Comparison of ENCODE assay signal across 24 mouse cellular contexts in the genomic region with DNA sequence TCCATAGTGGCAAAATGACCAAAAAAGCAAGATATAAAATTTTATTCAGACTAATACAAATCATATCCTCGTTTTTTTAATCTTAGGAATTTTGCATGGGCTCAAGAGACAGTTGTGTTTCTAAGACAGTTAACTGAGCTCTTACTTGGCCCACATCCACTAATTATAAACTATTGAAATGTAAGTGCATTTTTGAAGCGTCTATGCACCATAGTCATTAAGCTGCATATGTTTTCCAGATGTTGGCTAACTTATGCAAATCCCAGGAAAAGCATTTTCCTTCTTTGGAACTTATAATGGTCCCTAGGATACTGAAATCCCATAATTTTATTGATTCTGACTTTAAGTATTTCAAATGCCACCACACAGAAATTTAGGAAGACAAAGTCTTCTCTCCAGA.
DNase-seq lines count a peak whose midpoint lies in the region; ATAC-seq and TF ChIP-seq lines count a peak whose summit lies in the region.
"Had no signal": no experiment of that assay in that cellular context is flagged by ENCODE, and none has a peak within 500 bp of the region (broad histone marks: within the 10 kb centered on the region; RNA-seq: fewer than 3 reads in every experiment).

No protein-coding gene starts in this region.

- H3K4me3 ChIP-seq in lung, embryonic 14.5 days (ENCODE audit: low read depth, low read length) = no peak overlapping the region
- H3K4me3 ChIP-seq in embryonic facial prominence, embryonic 14.5 days (ENCODE audit: low read depth, low read length) = no peak overlapping the region
- H3K4me3 ChIP-seq in limb, embryonic 10.5 days = no peak overlapping the region
- H3K4me3 ChIP-seq: forebrain, embryonic 12.5 days; heart, adult 2 months; heart, embryonic 15.5 days; hindbrain, embryonic 13.5 days; intestine, embryonic 15.5 days had no signal

- no peaks in the 10 kb centered on the region for H3K27me3 ChIP-seq in lung, embryonic 14.5 days (ENCODE audit: insufficient read depth, low read length)
- H3K27me3 ChIP-seq in embryonic facial prominence, embryonic 14.5 days (replicated peaks; ENCODE audit: control insufficient read depth, insufficient read depth, low read length) = no peaks in the 10 kb centered on the region
- no peaks in the 10 kb centered on the region for H3K27me3 ChIP-seq in limb, embryonic 10.5 days (ENCODE audit: low read depth, poor library complexity, severe bottlenecking)
- H3K27me3 ChIP-seq: forebrain, embryonic 12.5 days; heart, embryonic 15.5 days; hindbrain, embryonic 13.5 days; intestine, embryonic 15.5 days had no signal

- no peak overlapping the region for H3K4me2 ChIP-seq in lung, embryonic 14.5 days
- no peak overlapping the region for H3K4me2 ChIP-seq in embryonic facial prominence, embryonic 14.5 days (ENCODE audit: low read depth, low read length)
- H3K4me2 ChIP-seq: forebrain, embryonic 12.5 days; heart, embryonic 11.5 days; heart, embryonic 15.5 days; hindbrain, embryonic 13.5 days; intestine, embryonic 15.5 days had no signal

- ATAC-seq in lung, embryonic 14.5 days (ENCODE audit: insufficient read depth) = no peak; the same call in 1 of the 2 replicates
- ATAC-seq in embryonic facial prominence, embryonic 14.5 days (ENCODE audit: low read depth) = peak; percentile 63; the same call in 1 of the 2 replicates
- ATAC-seq: CD4-positive, CD25-positive, alpha-beta regulatory T cell, adult 4 months; forebrain, postnatal 0 days; hindbrain, postnatal 0 days; intestine, embryonic 15.5 days had no signal

- peak; percentile 77 for DNase-seq in lung, embryonic 14.5 days
- no peak for DNase-seq in lung, postnatal 25 days (ENCODE audit: low spot score)
- peak; percentile 61 for DNase-seq in NIH3T3 (ENCODE audit: low read depth)
- DNase-seq in embryonic facial prominence, embryonic 14.5 days (ENCODE audit: low spot score) = peak; percentile 94
- no peak for DNase-seq in limb, embryonic 10.5 days (ENCODE audit: low spot score)
- DNase-seq in cerebellum, adult 8-10 months = no peak
- no peak for DNase-seq in left cerebral cortex, adult 9 months (ENCODE audit: low spot score in 2 of 2)
- DNase-seq: adrenal gland, postnatal 10 days; B cell, adult 2 months; cerebellum, adult 11-12 months; cerebellum, adult 9-11 months; cerebellum, postnatal 36 days; forebrain, postnatal 0 days; gastrocnemius, postnatal 14 days; heart, adult 2 months; heart, postnatal 14 days had no signal

- no peak for TF ChIP-seq CTCF in lung, embryonic 14.5 days (IDR thresholded peaks at IDR 0.05; ENCODE audit: low read depth)

- WGBS in lung, embryonic 14.5 days = 37% methylated on average over 2 of the region's 2 CpGs
- WGBS in embryonic facial prominence, embryonic 14.5 days = 19% methylated on average over 2 of the region's 2 CpGs
- WGBS in limb, embryonic 10.5 days = 47% methylated on average over 2 of the region's 2 CpGs

- no peaks in the 10 kb centered on the region; the same call in 1 of the 2 replicates for H3K9me3 ChIP-seq in lung, embryonic 14.5 days (ENCODE audit: low read depth, low read length)
- H3K9me3 ChIP-seq in embryonic facial prominence, embryonic 14.5 days (ENCODE audit: control insufficient read depth, low read length) = no peaks in the 10 kb centered on the region
- H3K9me3 ChIP-seq in limb, embryonic 10.5 days (replicated peaks) = no peaks in the 10 kb centered on the region
- H3K9me3 ChIP-seq: forebrain, embryonic 12.5 days; G1E; heart, embryonic 15.5 days; hindbrain, embryonic 13.5 days; intestine, embryonic 15.5 days had no signal

- H3K4me1 ChIP-seq in lung, embryonic 14.5 days (ENCODE audit: insufficient read depth) = no peaks in the 10 kb centered on the region
- peaks cover 15% of the 10 kb centered on the region for H3K4me1 ChIP-seq in embryonic facial prominence, embryonic 14.5 days (ENCODE audit: control insufficient read depth, insufficient read depth, low read length)
- H3K4me1 ChIP-seq in limb, embryonic 10.5 days = peaks cover 13% of the 10 kb centered on the region
- H3K4me1 ChIP-seq: heart, embryonic 15.5 days; hindbrain, embryonic 13.5 days; intestine, embryonic 15.5 days had no signal

- H3K36me3 ChIP-seq in lung, embryonic 14.5 days (ENCODE audit: insufficient read depth) = no peaks in the 10 kb centered on the region
- no peaks in the 10 kb centered on the region for H3K36me3 ChIP-seq in embryonic facial prominence, embryonic 14.5 days (ENCODE audit: control insufficient read depth, insufficient read depth, low read length)
- no peaks in the 10 kb centered on the region for H3K36me3 ChIP-seq in limb, embryonic 10.5 days
- H3K36me3 ChIP-seq: forebrain, embryonic 12.5 days; G1E; heart, embryonic 15.5 days; hindbrain, embryonic 13.5 days; intestine, embryonic 15.5 days had no signal

- no peak overlapping the region for H3K9ac ChIP-seq in lung, embryonic 14.5 days
- no peak overlapping the region for H3K9ac ChIP-seq in embryonic facial prominence, embryonic 14.5 days (ENCODE audit: low read depth, low read length)
- H3K9ac ChIP-seq: forebrain, embryonic 12.5 days; forebrain, postnatal 0 days; heart, embryonic 15.5 days; hindbrain, embryonic 13.5 days; intestine, embryonic 15.5 days had no signal

- no peak overlapping the region for H3K27ac ChIP-seq in lung, embryonic 14.5 days (ENCODE audit: low read depth)
- H3K27ac ChIP-seq in embryonic facial prominence, embryonic 14.5 days (replicated peaks; ENCODE audit: low read depth, low read length) = 0 out of 2 replicates have a peak overlapping the region, but pooled peaks have one; percentile 21
- H3K27ac ChIP-seq in limb, embryonic 10.5 days = peak overlapping the region; percentile 28; the same call in 1 of the 2 replicates
- H3K27ac ChIP-seq: forebrain, embryonic 12.5 days; heart, adult 2 months; heart, embryonic 15.5 days; hindbrain, embryonic 13.5 days; hindbrain, postnatal 0 days; intestine, embryonic 15.5 days had no signal

Comparison
In these comparisons a context has a peak if more than half of its experiments do, and no peak if none do; other contexts are left out.
1. DNase-seq: peak in lung, embryonic 14.5 days (single experiment), NIH3T3 (single experiment) and embryonic facial prominence, embryonic 14.5 days (single experiment); none in lung, postnatal 25 days (single experiment), limb, embryonic 10.5 days (single experiment), cerebellum, adult 8-10 months (single experiment) and left cerebral cortex, adult 9 months (0 of 2).